ENCODE assay signal across 25 mouse cellular contexts in genomic region chr6:99137071-99137470, GRCm38 (mm10).
A peak's percentile ranks its signal among the peaks of the same experiment; 100 is the strongest.
DNase-seq lines count a peak whose midpoint lies in the region; ATAC-seq and TF ChIP-seq lines count a peak whose summit lies in the region.
"Had no signal": no experiment of that assay in that cellular context is flagged by ENCODE, and none has a peak within 500 bp of the region (broad histone marks: within the 10 kb centered on the region; RNA-seq: fewer than 3 reads in every experiment).

No protein-coding gene starts in this region.

- no peak overlapping the region for H3K9ac ChIP-seq in forebrain, embryonic 14.5 days (ENCODE audit: low read length)
- no peak overlapping the region for H3K9ac ChIP-seq in forebrain, embryonic 15.5 days (replicated peaks)
- H3K9ac ChIP-seq in forebrain, postnatal 0 days: no peak overlapping the region
- H3K9ac ChIP-seq in forebrain, embryonic 12.5 days: no peak overlapping the region
- H3K9ac ChIP-seq: embryonic facial prominence, embryonic 13.5 days; embryonic facial prominence, embryonic 15.5 days had no signal

- TF ChIP-seq CTCF in forebrain, postnatal 0 days (IDR thresholded peaks at IDR 0.05; ENCODE audit: low read depth): no peak

- H3K27me3 ChIP-seq in forebrain, embryonic 14.5 days (replicated peaks; ENCODE audit: control insufficient read depth, insufficient read depth, low read length): no peaks in the 10 kb centered on the region
- no peaks in the 10 kb centered on the region for H3K27me3 ChIP-seq in forebrain, embryonic 15.5 days
- H3K27me3 ChIP-seq in forebrain, postnatal 0 days (ENCODE audit: insufficient read depth, low read length): no peaks in the 10 kb centered on the region
- no peaks in the 10 kb centered on the region for H3K27me3 ChIP-seq in forebrain, embryonic 12.5 days
- H3K27me3 ChIP-seq: CH12.LX; embryonic facial prominence, embryonic 15.5 days; Patski had no signal

- H3K27ac ChIP-seq in forebrain, embryonic 14.5 days (ENCODE audit: low read depth, low read length): no peak overlapping the region
- H3K27ac ChIP-seq in forebrain, embryonic 15.5 days (replicated peaks): no peak overlapping the region
- H3K27ac ChIP-seq in forebrain, postnatal 0 days (ENCODE audit: low read depth, low read length): no peak overlapping the region
- no peak overlapping the region for H3K27ac ChIP-seq in forebrain, embryonic 12.5 days
- H3K27ac ChIP-seq: embryonic facial prominence, embryonic 13.5 days; embryonic facial prominence, embryonic 15.5 days had no signal

- H3K9me3 ChIP-seq in forebrain, embryonic 14.5 days (replicated peaks; ENCODE audit: control insufficient read depth, low read length): no peaks in the 10 kb centered on the region
- no peaks in the 10 kb centered on the region for H3K9me3 ChIP-seq in forebrain, embryonic 15.5 days
- H3K9me3 ChIP-seq in forebrain, postnatal 0 days (ENCODE audit: low read length): no peaks in the 10 kb centered on the region
- H3K9me3 ChIP-seq in forebrain, embryonic 12.5 days: no peaks in the 10 kb centered on the region
- H3K9me3 ChIP-seq: embryonic facial prominence, embryonic 13.5 days; embryonic facial prominence, embryonic 15.5 days; G1E had no signal

- peak; percentile 53 for DNase-seq in forebrain, embryonic 14.5 days (ENCODE audit: low spot score)
- DNase-seq in forebrain, postnatal 0 days: peak; percentile 30
- peak; percentile 14 for DNase-seq in brain, embryonic 18.5 days (ENCODE audit: low read depth, low spot score)
- no peak for DNase-seq in ovary, postnatal 36 days (ENCODE audit: low spot score)
- DNase-seq: adrenal gland, adult 8-10 months; adrenal gland, postnatal 14 days; adrenal gland, postnatal 36 days; B cell, adult 2 months; cerebellum, adult 11 months; cerebellum, adult 18-20 months; cerebellum, adult 8-10 months; cerebellum, adult 9-11 months; cerebellum, postnatal 14 days; cerebellum, postnatal 36 days; embryo, embryonic 11 days had no signal

- H3K4me1 ChIP-seq in forebrain, embryonic 14.5 days (ENCODE audit: control insufficient read depth, insufficient read depth, low read length): peaks cover 27% of the 10 kb centered on the region
- H3K4me1 ChIP-seq in forebrain, embryonic 15.5 days: peaks cover 34% of the 10 kb centered on the region
- peaks cover 12% of the 10 kb centered on the region; the same call in 1 of the 2 replicates for H3K4me1 ChIP-seq in forebrain, postnatal 0 days (ENCODE audit: insufficient read depth)
- peaks cover 29% of the 10 kb centered on the region for H3K4me1 ChIP-seq in forebrain, embryonic 12.5 days
- H3K4me1 ChIP-seq: embryonic facial prominence, embryonic 15.5 days had no signal

- no peaks in the 10 kb centered on the region for H3K36me3 ChIP-seq in forebrain, embryonic 14.5 days (ENCODE audit: control insufficient read depth, insufficient read depth, low read length)
- H3K36me3 ChIP-seq in forebrain, embryonic 15.5 days: no peaks in the 10 kb centered on the region
- no peaks in the 10 kb centered on the region for H3K36me3 ChIP-seq in forebrain, postnatal 0 days (ENCODE audit: insufficient read depth)
- H3K36me3 ChIP-seq in forebrain, embryonic 12.5 days (replicated peaks): no peaks in the 10 kb centered on the region
- H3K36me3 ChIP-seq: embryonic facial prominence, embryonic 13.5 days; embryonic facial prominence, embryonic 15.5 days had no signal

- ATAC-seq in forebrain, embryonic 14.5 days: peak; percentile 42; the same call in 1 of the 2 replicates
- ATAC-seq in forebrain, embryonic 15.5 days (replicated peaks): no peak
- no peak; the same call in 1 of the 2 replicates for ATAC-seq in forebrain, postnatal 0 days
- ATAC-seq in forebrain, embryonic 12.5 days (ENCODE audit: low FRiP score): no peak
- ATAC-seq: activated CD4-positive, CD25-positive, alpha-beta regulatory T cell, adult 4 months; CD4-positive, CD25-positive, alpha-beta regulatory T cell, adult 4 months; Patski had no signal

- no peak overlapping the region for H3K4me3 ChIP-seq in forebrain, embryonic 14.5 days (ENCODE audit: low read depth, low read length)
- no peak overlapping the region for H3K4me3 ChIP-seq in forebrain, embryonic 15.5 days
- no peak overlapping the region for H3K4me3 ChIP-seq in forebrain, postnatal 0 days (ENCODE audit: low read depth, low read length)
- no peak overlapping the region for H3K4me3 ChIP-seq in forebrain, embryonic 12.5 days (replicated peaks)
- H3K4me3 ChIP-seq: embryonic facial prominence, embryonic 13.5 days; embryonic facial prominence, embryonic 15.5 days; erythroblast, embryonic 14.5 days had no signal

- no peak overlapping the region for H3K4me2 ChIP-seq in forebrain, embryonic 14.5 days (ENCODE audit: low read length)
- H3K4me2 ChIP-seq in forebrain, embryonic 15.5 days (replicated peaks): no peak overlapping the region
- no peak overlapping the region for H3K4me2 ChIP-seq in forebrain, postnatal 0 days (ENCODE audit: low read depth)
- H3K4me2 ChIP-seq in forebrain, embryonic 12.5 days: no peak overlapping the region
- H3K4me2 ChIP-seq: embryonic facial prominence, embryonic 13.5 days; embryonic facial prominence, embryonic 15.5 days had no signal

- 38% methylated on average over 11 of the region's 11 CpGs for WGBS in forebrain, embryonic 14.5 days
- 39% methylated on average over 11 of the region's 11 CpGs for WGBS in forebrain, embryonic 15.5 days
- WGBS in forebrain, postnatal 0 days: 41% methylated on average over 11 of the region's 11 CpGs
- WGBS in forebrain, embryonic 12.5 days: 63% methylated on average over 11 of the region's 11 CpGs
